Mouse (Mus musculus): ENCODE data around the gene Ptger4.
A peak's percentile ranks its signal among the peaks of the same experiment; 100 is the strongest.
"Not testable (repeated sequence)": the region's sequence is repeated elsewhere in the genome, so short reads cannot be mapped to it uniquely, and the experiment has no call there.

The Ptger4 gene

GRCm38 (mm10) chr15:5237012-5237660, 6.9 kb downstream of the Ptger4 start:
- no peak for DNase-seq

DNA sequence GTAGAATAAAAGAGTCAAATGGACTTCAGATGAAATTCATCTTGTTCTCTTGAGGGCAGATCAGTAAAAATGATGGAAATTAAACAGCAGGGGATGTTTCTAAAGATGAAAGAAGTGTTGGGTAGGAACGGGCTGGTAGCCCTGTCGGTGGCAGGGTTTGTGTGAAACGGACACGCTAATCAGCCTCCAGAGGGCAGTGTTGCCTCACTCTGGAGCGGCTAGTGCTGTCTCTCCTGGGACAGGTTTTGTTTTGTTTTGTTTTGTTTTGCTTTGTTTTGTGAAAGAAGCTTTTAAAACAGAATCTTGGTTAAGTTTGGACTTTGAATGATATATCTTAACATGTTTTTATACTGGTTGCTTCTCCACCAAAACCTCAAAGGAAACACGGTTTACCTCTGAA, 7.4 kb downstream of the Ptger4 start:
- DNase-seq, result peak; percentile 71 to 76

DNA sequence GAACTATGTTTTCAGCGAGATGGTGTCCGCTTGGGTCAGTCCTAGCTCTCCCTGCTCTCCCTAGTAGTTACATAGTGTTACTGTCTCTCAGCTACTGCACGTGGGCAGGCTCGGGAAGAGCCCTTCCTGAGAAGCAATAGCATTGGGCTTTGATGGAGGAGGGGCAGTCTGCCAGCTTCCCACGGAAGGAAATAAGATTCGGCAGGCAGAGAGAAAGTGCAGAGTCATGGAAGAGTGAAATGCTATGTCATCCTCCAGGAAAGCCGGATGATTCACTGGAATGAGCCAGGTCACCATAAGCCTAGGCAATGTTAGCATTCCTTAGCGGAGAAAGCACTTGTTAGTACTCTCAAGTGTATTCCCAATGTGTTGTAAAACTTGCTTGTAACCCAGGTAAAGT, 8.5 kb downstream of the Ptger4 start:
- peak in 1 of 2 experiments; percentile 13 for DNase-seq

DNA sequence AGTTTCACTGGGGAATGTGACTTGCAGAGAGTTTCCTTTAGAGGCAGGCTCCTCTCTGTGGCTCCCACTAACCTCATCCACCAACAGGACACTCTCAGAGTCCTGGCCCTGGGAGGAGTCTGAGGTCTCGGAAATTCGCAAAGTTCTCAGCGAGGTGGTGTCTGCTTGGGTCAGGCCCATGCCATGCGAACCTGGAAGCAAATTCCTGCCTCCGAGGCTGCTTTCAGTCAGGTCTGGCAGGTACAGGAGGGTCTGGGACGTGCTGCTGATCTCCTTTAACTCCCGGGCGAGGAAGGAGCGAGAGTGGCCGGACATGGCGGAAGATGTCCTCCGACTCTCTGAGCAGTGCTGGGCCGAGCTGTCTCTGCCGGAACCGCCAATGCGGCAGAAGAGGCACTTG, 9.3 kb downstream of the Ptger4 start:
- no peak for DNase-seq

DNA sequence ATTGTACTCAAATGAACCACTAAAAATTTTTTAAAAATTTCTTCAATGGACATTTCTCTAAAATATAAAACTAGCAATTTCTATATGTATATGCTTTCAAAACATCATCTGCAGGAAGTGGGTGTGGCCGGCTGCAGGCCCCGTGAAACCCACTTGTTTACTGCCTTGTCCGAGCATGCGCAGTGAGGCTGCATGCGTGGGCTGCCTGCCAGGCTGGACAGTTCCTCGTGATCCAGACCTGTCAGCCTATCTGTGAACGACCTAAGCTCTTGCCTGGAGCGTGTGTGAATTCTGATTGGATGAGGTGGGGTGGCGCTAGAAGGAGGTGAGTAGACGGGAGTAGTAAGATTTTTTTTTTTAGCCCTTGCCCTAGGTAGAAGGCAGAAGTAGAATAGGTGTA, 13.2 kb downstream of the Ptger4 start:
- not testable (repeated sequence) for DNase-seq

DNA sequence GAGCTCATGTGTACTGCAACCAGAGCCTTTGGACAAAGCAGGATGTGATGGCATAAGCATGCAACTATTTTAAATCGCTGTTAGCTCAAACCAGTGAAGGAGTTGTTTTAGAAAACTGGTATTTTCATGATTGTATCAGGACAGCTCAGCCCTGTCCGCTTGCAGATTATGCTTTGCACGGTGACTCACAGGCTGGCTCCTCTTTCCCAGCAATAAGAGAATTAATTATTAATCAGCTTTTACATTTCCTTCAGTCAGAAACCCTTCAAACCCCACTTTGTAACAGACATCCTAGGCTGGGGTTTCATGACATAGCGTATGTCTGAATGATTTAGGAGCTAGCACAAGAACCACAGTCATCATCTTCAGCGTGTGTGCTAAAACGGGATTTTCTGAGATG, 23.5 kb downstream of the Ptger4 start:
- DNase-seq, result no peak

GRCm38 (mm10) chr15:5209116-5209515, 34.9 kb downstream of the Ptger4 start:
- no peak for DNase-seq

GRCm38 (mm10) chr15:5205222-5205621, 38.8 kb downstream of the Ptger4 start:
- no peak for DNase-seq

GRCm38 (mm10) chr15:5196691-5197090, 47.3 kb downstream of the Ptger4 start:
- no peak for DNase-seq

GRCm38 (mm10) chr15:5195987-5196514, 47.9 kb downstream of the Ptger4 start:
- no peak for DNase-seq

GRCm38 (mm10) chr15:5194931-5195330, 49.1 kb downstream of the Ptger4 start:
- DNase-seq, result no peak

- DNase-seq, result no peak
Observed at GRCm38 (mm10) chr15:5194446-5194845, 49.5 kb downstream of the Ptger4 start.

- no peak for DNase-seq
Observed at GRCm38 (mm10) chr15:5193833-5194232, 50.2 kb downstream of the Ptger4 start.

GRCm38 (mm10) chr15:5189504-5190093, 54.4 kb downstream of the Ptger4 start:
- peak; percentile 15 to 20 for DNase-seq

GRCm38 (mm10) chr15:5188029-5188428, 56.0 kb downstream of the Ptger4 start:
- no peak for DNase-seq

DNA sequence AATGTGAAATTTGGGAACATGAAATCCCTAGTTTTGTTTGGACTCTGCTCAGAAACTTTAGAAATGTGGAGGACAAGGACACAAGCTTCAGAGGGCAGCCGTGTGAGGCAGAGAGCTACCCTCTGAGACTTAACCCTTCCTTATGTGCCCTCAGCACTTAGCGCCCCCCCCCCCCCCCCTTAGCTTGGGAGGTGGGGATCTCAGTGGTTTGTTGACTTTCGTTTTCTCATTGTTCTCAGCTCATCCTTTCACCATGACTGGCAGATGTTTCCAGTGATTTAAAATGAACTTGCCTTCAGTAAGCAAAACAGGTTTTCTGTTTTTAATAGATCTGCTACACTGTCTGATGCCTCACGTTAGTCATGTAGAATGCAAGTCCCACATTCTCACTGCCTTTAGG, 56.9 kb downstream of the Ptger4 start:
- no peak for DNase-seq

GRCm38 (mm10) chr15:5186293-5186675, 57.7 kb downstream of the Ptger4 start:
- DNase-seq, result no peak

GRCm38 (mm10) chr15:5185366-5186292, 58.4 kb downstream of the Ptger4 start, which contains the start of gene Ttc33:
Ttc33 (plus strand) TSS chr15:5185525.
- DNase-seq, result peak; percentile 85 to 89

- DNase-seq, result peak in 1 of 2 experiments; percentile 31
Observed at GRCm38 (mm10) chr15:5184668-5185330, 59.2 kb downstream of the Ptger4 start.

DNA sequence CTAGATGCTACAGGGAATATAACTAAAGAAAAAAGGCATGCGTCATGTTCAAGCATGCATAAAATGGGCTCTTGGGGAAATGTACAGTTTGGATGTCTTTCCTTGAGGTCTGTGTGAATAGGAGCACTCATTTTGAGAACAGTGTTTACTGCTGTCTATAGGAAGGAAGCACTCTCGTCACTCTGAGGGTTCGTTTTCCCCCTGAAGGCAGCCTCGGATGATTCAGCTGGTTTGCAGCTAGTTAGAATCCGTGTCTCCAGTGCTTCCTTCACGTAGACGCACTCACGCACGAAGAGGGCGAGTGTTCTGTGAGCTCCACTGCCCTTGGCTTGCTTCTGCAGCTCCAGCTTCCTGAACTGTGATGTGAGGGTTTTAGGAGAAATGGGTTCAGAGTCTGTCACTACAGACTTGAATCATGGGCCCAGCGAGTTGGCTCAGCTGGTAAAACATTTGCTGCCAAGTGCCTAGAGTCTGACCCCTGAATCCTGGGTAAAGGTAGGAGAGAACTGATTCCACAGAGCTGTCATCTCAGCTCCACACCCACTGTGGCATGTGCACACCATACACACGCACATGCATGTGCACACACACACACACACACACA, 70.7 kb downstream of the Ptger4 start:
- no peak for DNase-seq

DNA sequence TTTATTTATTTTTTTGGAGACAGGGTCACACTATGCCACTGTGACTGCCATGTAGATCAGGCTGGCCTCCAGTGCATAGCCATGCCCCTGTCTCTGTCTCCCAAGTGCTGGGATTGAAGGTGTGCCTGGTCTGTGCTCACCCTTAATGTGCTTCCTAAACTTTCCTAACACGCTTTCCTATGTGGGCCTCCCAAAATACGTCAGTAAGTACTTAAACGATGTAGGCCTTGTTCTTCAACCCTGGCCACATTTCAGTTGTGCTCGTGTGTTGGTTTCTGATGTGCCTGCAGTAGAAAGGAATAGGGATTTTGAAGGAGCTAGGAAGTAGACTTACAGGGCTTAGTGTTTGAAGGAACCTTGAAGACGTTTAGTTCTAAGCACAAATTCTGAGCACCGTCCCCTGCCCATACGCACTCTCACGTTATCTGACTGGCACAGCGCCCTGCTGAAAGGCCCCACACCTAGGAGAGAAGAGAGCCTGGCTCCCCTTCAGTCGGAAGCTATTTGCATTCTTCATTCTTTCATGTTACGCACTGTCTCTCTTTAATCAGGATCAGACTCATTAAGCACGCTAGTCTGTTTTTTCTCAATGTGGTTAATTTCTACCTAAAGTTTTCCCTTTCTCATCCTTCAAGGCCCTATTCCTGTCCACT, 78.7 kb downstream of the Ptger4 start:
- DNase-seq, result no peak

DNA sequence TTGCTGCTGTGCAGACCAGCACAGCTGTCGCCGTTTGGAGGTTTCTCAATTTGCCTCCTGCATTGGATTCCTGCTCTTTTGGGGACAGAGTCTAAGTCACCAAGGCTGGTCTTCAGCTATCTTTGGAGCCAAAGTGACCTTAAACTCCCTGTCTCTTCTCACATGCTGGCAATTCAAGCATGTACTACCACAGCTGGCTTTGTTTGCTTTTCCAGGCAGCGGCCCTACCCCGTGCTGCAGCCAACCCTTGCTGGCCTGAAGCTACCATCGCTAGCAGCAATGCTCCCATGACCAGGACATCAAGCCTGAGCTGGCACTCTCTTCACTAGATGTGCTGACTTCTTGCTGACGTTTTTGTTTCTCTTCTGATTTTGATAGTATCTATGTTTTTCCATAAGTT, 85.2 kb downstream of the Ptger4 start:
- DNase-seq, result no peak
